Mouse (Mus musculus): Measurements from ENCODE around the gene Psmg3. TPM values are rescaled to one million over a fixed set of nuclear protein-coding genes. Genes with fewer than 3 reads are reported as not detected.

The Psmg3 gene
- polyA plus RNA-seq, 1 experiment from 2014 or later: 73.0 TPM

- no peak overlapping the region for H3K9ac ChIP-seq (ENCODE audit: low read depth, low read length)
- H3K4me1 ChIP-seq (ENCODE audit: control insufficient read depth, insufficient read depth, low read depth, low read length): peaks cover 34% of the 10 kb centered on the region
- no peaks in the 10 kb centered on the region for H3K9me3 ChIP-seq (ENCODE audit: control insufficient read depth, low read length)
- H3K4me2 ChIP-seq (ENCODE audit: low read length): no peak overlapping the region
- ATAC-seq: no peak
- no peak overlapping the region for H3K4me3 ChIP-seq (ENCODE audit: low read length)
- 87% methylated on average over 33 of the region's 33 CpGs for WGBS
- H3K27ac ChIP-seq (ENCODE audit: low read depth, low read length): no peak overlapping the region
- peaks cover 10% of the 10 kb centered on the region for H3K36me3 ChIP-seq (ENCODE audit: control insufficient read depth, insufficient read depth, low read length)
- no peaks in the 10 kb centered on the region for H3K27me3 ChIP-seq (replicated peaks; ENCODE audit: control insufficient read depth, insufficient read depth, low read length)
These were observed 26.7 kb downstream of the Psmg3 start for GRCm38 (mm10) chr5:139799801-139800590.

GRCm38 (mm10) chr5:139799041-139799440 is 27.6 kb downstream of the Psmg3 start:
- no peaks in the 10 kb centered on the region for H3K9me3 ChIP-seq (ENCODE audit: control insufficient read depth, low read length)
- H3K36me3 ChIP-seq (ENCODE audit: control insufficient read depth, insufficient read depth, low read length): peaks cover 10% of the 10 kb centered on the region
- no peak overlapping the region for H3K27ac ChIP-seq (ENCODE audit: low read depth, low read length)
- no peak for ATAC-seq
- no peaks in the 10 kb centered on the region for H3K27me3 ChIP-seq (replicated peaks; ENCODE audit: control insufficient read depth, insufficient read depth, low read length)
- peaks cover 34% of the 10 kb centered on the region for H3K4me1 ChIP-seq (ENCODE audit: control insufficient read depth, insufficient read depth, low read depth, low read length)
- H3K4me2 ChIP-seq (ENCODE audit: low read length): peak overlapping the region; percentile 66
- H3K9ac ChIP-seq (ENCODE audit: low read depth, low read length): peak overlapping the region; percentile 29; the same call in 1 of the 2 replicates
- WGBS: 92% methylated on average over 9 of the region's 9 CpGs
- H3K4me3 ChIP-seq (ENCODE audit: low read length): no peak overlapping the region

DNA sequence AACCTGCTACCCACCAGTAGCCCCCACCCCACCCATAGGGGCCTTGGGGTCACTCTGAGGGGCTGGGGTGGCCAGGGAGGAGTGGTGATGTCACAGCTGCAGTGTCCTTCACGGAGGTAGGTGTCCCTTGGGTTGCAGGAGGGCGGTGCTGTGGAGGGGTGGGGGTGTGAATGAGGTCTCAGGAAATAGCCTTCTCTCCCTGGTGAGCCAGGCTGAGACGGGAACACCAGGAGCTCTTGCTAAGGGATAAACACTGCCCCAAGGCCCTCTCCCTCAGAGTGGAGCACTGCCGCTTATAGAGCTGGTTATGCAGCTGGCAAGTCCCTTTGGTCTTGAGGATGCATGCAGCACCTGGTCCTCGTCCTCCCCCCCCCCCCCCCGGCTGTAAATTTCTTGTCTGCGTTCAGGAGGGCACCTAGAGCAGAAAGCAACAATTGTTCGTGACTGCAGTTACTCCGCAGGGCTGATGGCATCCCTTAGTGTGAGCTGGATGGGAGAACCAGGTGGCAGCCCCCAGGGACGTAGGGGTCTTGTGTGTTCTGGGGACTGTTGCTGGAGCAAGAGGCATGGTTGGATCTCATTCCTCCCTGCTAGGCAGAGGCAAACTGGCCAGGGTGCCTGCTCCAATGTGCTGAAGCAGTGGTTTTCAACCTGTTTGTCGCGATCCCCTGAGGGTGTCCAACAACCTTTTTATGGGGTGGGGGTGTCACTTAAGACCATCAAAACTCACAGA is 28.4 kb downstream of the Psmg3 start:
- Histone ChIP-seq H3K4me3 (ENCODE audit: low read length) (peak overlapping the region; percentile 38), H3K9me3 (ENCODE audit: control insufficient read depth, low read length) (no peaks in the 10 kb centered on the region), H3K4me1 (ENCODE audit: control insufficient read depth, insufficient read depth, low read depth, low read length) (peaks cover 31% of the 10 kb centered on the region), H3K27me3 (replicated peaks; ENCODE audit: control insufficient read depth, insufficient read depth, low read length) (no peaks in the 10 kb centered on the region), H3K4me2 (ENCODE audit: low read length) (peak overlapping the region; percentile 66), H3K36me3 (ENCODE audit: control insufficient read depth, insufficient read depth, low read length) (peaks cover 10% of the 10 kb centered on the region), H3K9ac (ENCODE audit: low read depth, low read length) (peak overlapping the region; percentile 58), H3K27ac (ENCODE audit: low read depth, low read length) (peak overlapping the region; percentile 87)
- peak; percentile 48 for ATAC-seq
- WGBS: 24% methylated on average over 10 of the region's 12 CpGs

DNA sequence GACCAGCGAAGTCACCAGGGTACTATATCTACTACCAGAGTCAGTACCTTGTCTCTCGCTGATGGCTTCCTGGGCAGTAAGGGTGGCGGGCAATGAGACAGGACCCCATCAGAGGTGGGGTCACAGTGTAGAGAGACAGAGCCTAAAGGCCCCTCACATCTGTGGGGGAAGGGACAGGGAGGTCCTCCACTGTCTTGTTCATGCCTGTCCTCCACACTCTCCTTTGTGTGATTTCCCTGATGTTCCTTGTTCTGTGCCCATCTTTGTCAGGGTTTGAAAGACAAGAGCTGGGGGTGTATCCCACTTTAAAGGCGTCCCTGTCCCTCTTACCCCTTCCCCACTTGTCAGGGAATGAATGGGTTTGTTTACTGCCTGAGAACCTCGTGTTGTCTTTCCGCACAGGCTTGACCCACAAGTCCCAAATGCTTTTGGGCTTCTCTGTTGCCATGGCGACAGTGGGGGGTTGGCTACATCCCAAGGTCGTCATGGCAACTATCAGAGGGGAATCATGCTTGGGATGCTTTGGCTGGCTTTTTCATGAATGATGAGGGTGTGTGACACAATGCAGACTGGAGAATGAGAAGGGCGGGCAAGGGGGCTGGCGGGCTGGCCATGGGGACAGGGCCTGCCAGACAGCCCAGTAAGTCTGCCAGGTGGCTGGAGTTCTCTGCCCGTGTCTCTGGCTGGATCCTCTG is 29.1 kb downstream of the Psmg3 start:
- Histone ChIP-seq H3K27me3 (replicated peaks; ENCODE audit: control insufficient read depth, insufficient read depth, low read length) (no peaks in the 10 kb centered on the region), H3K4me2 (ENCODE audit: low read length) (peak overlapping the region; percentile 66), H3K9me3 (ENCODE audit: control insufficient read depth, low read length) (no peaks in the 10 kb centered on the region), H3K4me1 (ENCODE audit: control insufficient read depth, insufficient read depth, low read depth, low read length) (peaks cover 32% of the 10 kb centered on the region), H3K36me3 (ENCODE audit: control insufficient read depth, insufficient read depth, low read length) (peaks cover 10% of the 10 kb centered on the region), H3K9ac (ENCODE audit: low read depth, low read length) (peak overlapping the region; percentile 58), H3K27ac (ENCODE audit: low read depth, low read length) (peak overlapping the region; percentile 87), H3K4me3 (ENCODE audit: low read length) (peak overlapping the region; percentile 38)
- WGBS: 10% methylated on average over 10 of the region's 11 CpGs
- ATAC-seq: peak; percentile 86

DNA sequence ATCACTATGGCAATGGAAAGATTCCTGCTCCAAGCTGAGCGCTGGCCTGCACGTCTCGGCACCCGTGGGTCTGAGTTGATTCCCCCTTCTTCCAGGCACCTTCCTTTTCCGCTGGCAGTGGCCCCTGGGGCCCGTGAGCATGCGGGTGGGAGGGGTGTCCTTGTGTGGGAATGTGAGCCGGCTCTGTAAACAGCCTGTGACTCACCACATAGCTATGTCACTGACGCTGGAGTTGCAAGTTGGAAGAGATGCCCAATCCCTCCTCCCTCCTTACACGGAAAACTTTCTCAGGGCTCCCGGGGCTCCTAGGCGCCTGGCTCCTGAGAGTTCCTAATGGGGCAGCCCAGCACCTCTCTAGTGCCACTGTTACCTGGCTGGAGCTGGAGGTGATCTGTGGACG is 29.8 kb downstream of the Psmg3 start:
- 7% methylated on average over 13 of the region's 13 CpGs for WGBS
- H3K4me1 ChIP-seq (ENCODE audit: control insufficient read depth, insufficient read depth, low read depth, low read length): peaks cover 39% of the 10 kb centered on the region

GRCm38 (mm10) chr5:139796001-139796620 is 30.6 kb downstream of the Psmg3 start:
- Histone ChIP-seq H3K9ac (ENCODE audit: low read depth, low read length) (no peak overlapping the region), H3K4me3 (ENCODE audit: low read length) (no peak overlapping the region), H3K9me3 (ENCODE audit: control insufficient read depth, low read length) (no peaks in the 10 kb centered on the region), H3K27me3 (replicated peaks; ENCODE audit: control insufficient read depth, insufficient read depth, low read length) (no peaks in the 10 kb centered on the region), H3K36me3 (ENCODE audit: control insufficient read depth, insufficient read depth, low read length) (peaks cover 10% of the 10 kb centered on the region), H3K4me1 (ENCODE audit: control insufficient read depth, insufficient read depth, low read depth, low read length) (peaks cover 42% of the 10 kb centered on the region), H3K27ac (ENCODE audit: low read depth, low read length) (no peak overlapping the region), H3K4me2 (ENCODE audit: low read length) (no peak overlapping the region)
- WGBS: 81% methylated on average over 9 of the region's 9 CpGs
- ATAC-seq: no peak

More for the DNA sequence above, 29.8 kb downstream of the Psmg3 start:
- Histone ChIP-seq H3K4me2 (ENCODE audit: low read length) (peak overlapping the region; percentile 66), H3K27me3 (replicated peaks; ENCODE audit: control insufficient read depth, insufficient read depth, low read length) (no peaks in the 10 kb centered on the region), H3K27ac (ENCODE audit: low read depth, low read length) (no peak overlapping the region; the same call in 1 of the 2 replicates), H3K36me3 (ENCODE audit: control insufficient read depth, insufficient read depth, low read length) (peaks cover 10% of the 10 kb centered on the region), H3K4me3 (ENCODE audit: low read length) (no peak overlapping the region), H3K9me3 (ENCODE audit: control insufficient read depth, low read length) (no peaks in the 10 kb centered on the region), H3K9ac (ENCODE audit: low read depth, low read length) (no peak overlapping the region; the same call in 1 of the 2 replicates)
- ATAC-seq: peak; percentile 16

DNA sequence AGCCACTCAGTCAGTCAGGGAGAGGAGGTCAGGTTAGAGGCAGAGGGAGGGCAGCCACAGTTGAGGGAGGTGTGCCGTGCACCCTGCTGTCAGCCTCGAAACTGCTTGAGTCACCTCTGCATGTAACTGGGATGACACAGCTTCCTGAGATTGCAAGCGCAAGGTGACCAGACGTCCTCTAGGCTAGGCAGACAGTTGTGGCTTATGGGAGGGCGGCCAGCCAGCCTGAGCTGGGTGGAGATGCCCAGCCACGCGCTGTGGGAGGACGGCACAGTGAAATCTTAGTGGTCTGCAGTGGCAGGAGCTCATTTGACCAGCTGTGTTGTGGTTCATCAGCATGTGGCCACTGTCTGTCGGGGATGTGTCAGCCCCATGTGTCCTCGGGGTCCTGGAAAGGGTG is 31.7 kb downstream of the Psmg3 start:
- no peaks in the 10 kb centered on the region for H3K36me3 ChIP-seq (ENCODE audit: control insufficient read depth, insufficient read depth, low read length)
- H3K4me1 ChIP-seq (ENCODE audit: control insufficient read depth, insufficient read depth, low read depth, low read length): peaks cover 42% of the 10 kb centered on the region

DNA sequence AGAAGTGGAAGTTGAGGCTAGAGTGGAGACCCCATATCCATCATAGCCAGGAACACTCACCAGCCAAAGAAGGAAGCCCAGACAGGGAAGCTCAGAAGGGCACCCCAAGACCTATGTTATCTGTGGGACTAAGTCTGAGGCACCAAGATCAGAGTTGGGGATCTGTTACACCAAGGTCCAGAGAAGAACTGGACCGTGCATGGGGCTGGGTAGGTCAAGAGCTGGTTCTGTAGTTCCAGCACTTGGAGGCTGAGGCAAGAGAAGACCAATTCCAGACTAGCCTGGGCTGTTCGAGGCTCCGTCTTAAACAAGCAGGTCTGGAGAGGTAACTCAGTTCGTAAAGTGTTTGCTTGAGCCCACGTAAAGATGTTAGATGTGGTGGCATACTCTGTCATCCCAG is 32.5 kb downstream of the Psmg3 start:
- no peak overlapping the region for H3K4me2 ChIP-seq (ENCODE audit: low read length)
- H3K4me3 ChIP-seq (ENCODE audit: low read length): no peak overlapping the region
- 85% methylated on average over 5 of the region's 5 CpGs for WGBS
- ATAC-seq: no peak
- peaks cover 38% of the 10 kb centered on the region for H3K4me1 ChIP-seq (ENCODE audit: control insufficient read depth, insufficient read depth, low read depth, low read length)
- H3K36me3 ChIP-seq (ENCODE audit: control insufficient read depth, insufficient read depth, low read length): no peaks in the 10 kb centered on the region
- H3K27me3 ChIP-seq (replicated peaks; ENCODE audit: control insufficient read depth, insufficient read depth, low read length): no peaks in the 10 kb centered on the region
- H3K9me3 ChIP-seq (ENCODE audit: control insufficient read depth, low read length): no peaks in the 10 kb centered on the region
- no peak overlapping the region for H3K9ac ChIP-seq (ENCODE audit: low read depth, low read length)
- H3K27ac ChIP-seq (ENCODE audit: low read depth, low read length): no peak overlapping the region

More for the DNA sequence above, 31.7 kb downstream of the Psmg3 start:
- WGBS: 68% methylated on average over 10 of the region's 10 CpGs
- H3K4me3 ChIP-seq (ENCODE audit: low read length): no peak overlapping the region
- no peak overlapping the region for H3K27ac ChIP-seq (ENCODE audit: low read depth, low read length)
- no peak overlapping the region for H3K4me2 ChIP-seq (ENCODE audit: low read length)
- no peak for ATAC-seq
- no peaks in the 10 kb centered on the region for H3K27me3 ChIP-seq (replicated peaks; ENCODE audit: control insufficient read depth, insufficient read depth, low read length)
- no peak overlapping the region; the same call in 1 of the 2 replicates for H3K9ac ChIP-seq (ENCODE audit: low read depth, low read length)
- no peaks in the 10 kb centered on the region for H3K9me3 ChIP-seq (ENCODE audit: control insufficient read depth, low read length)

Measured in hindbrain, embryonic 16.5 days (tissue).